Mouse (Mus musculus) myocyte (in vitro differentiated cells): Measurements from ENCODE around the gene Hmgcl. TPM values are rescaled to one million over a fixed set of nuclear protein-coding genes. Genes with fewer than 3 reads are reported as not detected.

ENCODE experiments used
- H3K27me3 ChIP-seq: one replicate; pipeline ENCODE4 v1.6.1; 2011; ENCODE audit not compliant: control insufficient read depth, insufficient read depth, insufficient read length
- H3K36me3 ChIP-seq: one replicate; pipeline ENCODE4 v1.6.1; 2011; ENCODE audit not compliant: control insufficient read depth, insufficient read depth
- H3K4me2 ChIP-seq: one replicate; pipeline ENCODE4 v1.6.1; 2011; ENCODE audit warnings: low read depth, control low read depth
- H3K4me3 ChIP-seq: one replicate; pipeline ENCODE4 v1.5.1; 2011; ENCODE audit warnings: mild to moderate bottlenecking, control low read depth, moderate library complexity
- H3K79me2 ChIP-seq: one replicate; pipeline ENCODE4 v1.6.1; 2011; ENCODE audit not compliant: control insufficient read depth, insufficient read depth
- H3ac ChIP-seq: one replicate; pipeline ENCODE4 v1.6.1; 2011; ENCODE audit not compliant: control insufficient read depth, insufficient read length
- CEBPB ChIP-seq: IDR thresholded peaks from 2 replicates; pipeline ENCODE4 v1.6.1; 2011; ENCODE audit warnings: mild to moderate bottlenecking, moderate library complexity; ENCODE audit not compliant: poor library complexity, insufficient read depth, severe bottlenecking
- E2F4 ChIP-seq: IDR thresholded peaks from one replicate; pipeline ENCODE4 v1.6.1; 2011; ENCODE audit warnings: mild to moderate bottlenecking, control low read depth, moderate library complexity; ENCODE audit not compliant: insufficient read depth
- MAX ChIP-seq: IDR thresholded peaks from one replicate; pipeline ENCODE4 v1.6.1; 2011; ENCODE audit warnings: low read depth, mild to moderate bottlenecking, control low read depth
- MYOD1 ChIP-seq, 3 experiments: IDR thresholded peaks; one replicate each; pipeline ENCODE4 v1.6.1; 2011; ENCODE audit warnings: control low read depth in 2 of 3, low read depth in 2 of 3, mild to moderate bottlenecking in 2 of 3, moderate library complexity in 1 of 3; ENCODE audit not compliant: insufficient read length in 2 of 3, control insufficient read depth in 1 of 3
- MYOG ChIP-seq, 3 experiments: IDR thresholded peaks; one replicate each; pipeline ENCODE4 v1.6.1; 2011; ENCODE audit warnings: control low read depth in 2 of 3, low read depth in 2 of 3, mild to moderate bottlenecking in 2 of 3; ENCODE audit not compliant: insufficient read length in 2 of 3, control insufficient read depth in 1 of 3, insufficient read depth in 1 of 3
- POLR2A ChIP-seq: IDR thresholded peaks from one replicate; pipeline ENCODE4 v1.6.1; 2011; ENCODE audit warnings: low read depth, mild to moderate bottlenecking, control low read depth, moderate library complexity; ENCODE audit not compliant: insufficient read length
- POLR2AphosphoS2 ChIP-seq: IDR thresholded peaks from one replicate; pipeline ENCODE4 v1.6.1; 2011; ENCODE audit warnings: low read depth, control low read depth; ENCODE audit not compliant: insufficient read length
- REST ChIP-seq: IDR thresholded peaks from one replicate; pipeline ENCODE4 v1.6.1; 2011; ENCODE audit warnings: mild to moderate bottlenecking, control low read depth, moderate library complexity; ENCODE audit not compliant: insufficient read depth, insufficient read length
- SRF ChIP-seq: IDR thresholded peaks from one replicate; pipeline ENCODE4 v1.6.1; 2011; ENCODE audit warnings: low read depth; ENCODE audit not compliant: control insufficient read depth, insufficient read length
- TCF12 ChIP-seq: IDR thresholded peaks from one replicate; pipeline ENCODE4 v1.6.1; 2011; ENCODE audit warnings: mild to moderate bottlenecking, control low read depth; ENCODE audit not compliant: poor library complexity, insufficient read depth, severe bottlenecking
- TCF3 ChIP-seq: IDR thresholded peaks from one replicate; pipeline ENCODE4 v1.6.1; 2011; ENCODE audit warnings: low read depth, control low read depth; ENCODE audit not compliant: insufficient read length
- USF1 ChIP-seq: IDR thresholded peaks from one replicate; pipeline ENCODE4 v1.6.1; 2011; ENCODE audit warnings: low read depth, mild to moderate bottlenecking, control low read depth, moderate library complexity
- polyA plus RNA-seq: library from polyadenylated mRNA; unstranded; fragments of >200 nt; fragmentation: generic; extraction: Trizol; gene quantifications from one replicate; pipeline ENCODE4 v1.2.1, GENCODE M21; 2012; ENCODE audit warnings: missing spikeins

The Hmgcl gene
- polyA plus RNA-seq, 1 experiment, result 44.1 TPM

- Histone ChIP-seq H3K4me3 (no peak overlapping the region), H3ac (no peak overlapping the region), H3K27me3 (no peaks in the 10 kb centered on the region), H3K79me2 (peaks cover 4% of the 10 kb centered on the region), H3K4me2 (no peak overlapping the region), H3K36me3 (no peaks in the 10 kb centered on the region)
- no peak for TF ChIP-seq TCF12
- TF ChIP-seq E2F4, result no peak
- TF ChIP-seq SRF, result no peak
- no peak for TF ChIP-seq MAX
Observed at GRCm38 (mm10) chr4:135966283-135966682, 20.0 kb downstream of the Hmgcl start.

- Histone ChIP-seq H3K4me2 (no peak overlapping the region), H3K4me3 (no peak overlapping the region), H3ac (no peak overlapping the region), H3K36me3 (no peaks in the 10 kb centered on the region), H3K79me2 (peaks cover 14% of the 10 kb centered on the region), H3K27me3 (no peaks in the 10 kb centered on the region)
- TF ChIP-seq MYOG (IDR thresholded peaks at IDR 0.05; ENCODE audit: control insufficient read depth in 1 of 3, insufficient read depth in 1 of 3, insufficient read length in 2 of 3, low read depth in 2 of 3) (no peak), MYOD1 (IDR thresholded peaks at IDR 0.05; ENCODE audit: control insufficient read depth in 1 of 3, insufficient read length in 2 of 3, low read depth in 2 of 3) (no peak), SRF (no peak), CEBPB (no peak), E2F4 (no peak), POLR2A (no peak), TCF12 (no peak), REST (no peak), TCF3 (no peak), USF1 (no peak), POLR2AphosphoS2 (no peak), MAX (no peak)
Observed at GRCm38 (mm10) chr4:135967086-135967760, 21.0 kb downstream of the Hmgcl start.

- Histone ChIP-seq H3K36me3 (no peaks in the 10 kb centered on the region), H3ac (no peak overlapping the region), H3K79me2 (peaks cover 14% of the 10 kb centered on the region), H3K27me3 (no peaks in the 10 kb centered on the region), H3K4me3 (no peak overlapping the region), H3K4me2 (no peak overlapping the region)
- TF ChIP-seq TCF3 (no peak), SRF (no peak), TCF12 (no peak)
Observed at GRCm38 (mm10) chr4:135968271-135968869, 22.1 kb downstream of the Hmgcl start.

- H3K27me3 ChIP-seq, result no peaks in the 10 kb centered on the region
- H3K4me3 ChIP-seq, result no peak overlapping the region
- H3K79me2 ChIP-seq, result peaks cover 14% of the 10 kb centered on the region
- H3ac ChIP-seq, result no peak overlapping the region
- H3K4me2 ChIP-seq, result no peak overlapping the region
- TF ChIP-seq POLR2AphosphoS2, result peak; percentile 35
- TF ChIP-seq USF1, result no peak
- H3K36me3 ChIP-seq, result no peaks in the 10 kb centered on the region
Observed at GRCm38 (mm10) chr4:135969070-135969750, 23.0 kb downstream of the Hmgcl start.

GRCm38 (mm10) chr4:135970585-135970984 lies 24.3 kb downstream of the Hmgcl start:
- peak overlapping the region; percentile 81 for H3K4me3 ChIP-seq
- H3K4me2 ChIP-seq, result no peak overlapping the region
- H3ac ChIP-seq, result no peak overlapping the region
- peaks cover 9% of the 10 kb centered on the region for H3K36me3 ChIP-seq
- H3K27me3 ChIP-seq, result no peaks in the 10 kb centered on the region
- H3K79me2 ChIP-seq, result peaks cover 14% of the 10 kb centered on the region
- TF ChIP-seq POLR2AphosphoS2 (no peak), MYOD1 (IDR thresholded peaks at IDR 0.05; ENCODE audit: control insufficient read depth in 1 of 3, insufficient read length in 2 of 3, low read depth in 2 of 3) (no peak), CEBPB (no peak), TCF12 (no peak), SRF (no peak), USF1 (no peak), POLR2A (no peak), E2F4 (no peak), TCF3 (no peak), MAX (no peak), REST (no peak), MYOG (IDR thresholded peaks at IDR 0.05; ENCODE audit: control insufficient read depth in 1 of 3, insufficient read depth in 1 of 3, insufficient read length in 2 of 3, low read depth in 2 of 3) (no peak)
